Mouse (Mus musculus) hindbrain, embryonic 16.5 days (tissue): Measurements from ENCODE around the gene Cacna2d2. TPM values are rescaled to one million over a fixed set of nuclear protein-coding genes. Genes with fewer than 3 reads are reported as not detected.

Source experiments
- ATAC-seq: fragments of 200-750 bp; cut with Nextera tagmentation; 2 replicates; pipeline ENCODE4 v1.8.0; 2017; ENCODE audit warnings: moderate TSS enrichment, moderate library complexity
- H3K27ac ChIP-seq: fragments of 300-500 bp; sonication (generic); 2 replicates; pipeline ENCODE4 v1.5.1; 2014; ENCODE audit warnings: low read depth, mild to moderate bottlenecking, control low read depth, low read length, moderate library complexity
- H3K27me3 ChIP-seq: fragments of 300-500 bp; sonication (generic); replicated peaks from 2 replicates; pipeline ENCODE4 v1.6.1; 2014; ENCODE audit warnings: low read length; ENCODE audit not compliant: control insufficient read depth, insufficient read depth
- H3K36me3 ChIP-seq: fragments of 300-500 bp; sonication (generic); 2 replicates; pipeline ENCODE4 v1.6.1; 2014; ENCODE audit warnings: mild to moderate bottlenecking, low read length, moderate library complexity, mixed read lengths; ENCODE audit not compliant: control insufficient read depth, insufficient read depth
- H3K4me1 ChIP-seq: fragments of 300-500 bp; sonication (generic); 2 replicates; pipeline ENCODE4 v1.6.1; 2014; ENCODE audit warnings: low read depth, low read length; ENCODE audit not compliant: control insufficient read depth, insufficient read depth
- H3K4me2 ChIP-seq: fragments of 300-500 bp; sonication (generic); 2 replicates; pipeline ENCODE4 v1.6.1; 2014; ENCODE audit warnings: mild to moderate bottlenecking, low read length, control low read depth, moderate library complexity
- H3K4me3 ChIP-seq: fragments of 300-500 bp; sonication (generic); 2 replicates; pipeline ENCODE4 v1.5.1; 2014; ENCODE audit warnings: mild to moderate bottlenecking, low read length, control low read depth, moderate library complexity
- H3K9ac ChIP-seq: fragments of 300-500 bp; sonication (generic); 2 replicates; pipeline ENCODE4 v1.6.1; 2014; ENCODE audit warnings: low read depth, mild to moderate bottlenecking, control low read depth, low read length, moderate library complexity
- H3K9me3 ChIP-seq: fragments of 300-500 bp; sonication (generic); 2 replicates; pipeline ENCODE4 v1.6.1; 2014; ENCODE audit warnings: mild to moderate bottlenecking, low read length, moderate library complexity; ENCODE audit not compliant: control insufficient read depth
- WGBS: fragments of 180-500 bp; shearing (Covaris S2); extraction: QIAGEN DNeasy Blood & Tissue Kit; methylation state at CpG from one replicate; pipeline ENCODE4 v1.1.7; 2014; 5-methylcytosine and 5-hydroxymethylcytosine counted together
- polyA plus RNA-seq: library from polyadenylated mRNA; unstranded; fragments of >200 nt; fragmentation: Nextera tagmentation; extraction: Ambion mirVana; gene quantifications from 2 replicates; pipeline ENCODE4 v1.2.1, GENCODE M21; 2015

The Cacna2d2 gene
- polyA plus RNA-seq, 1 experiment from 2014 or later: 8.1 TPM

- peak; percentile 90 for ATAC-seq
- WGBS: under 1% methylated on average over 46 of the region's 46 CpGs
- Histone ChIP-seq H3K4me1 (peaks cover 33% of the 10 kb centered on the region), H3K27me3 (no peaks in the 10 kb centered on the region), H3K4me2 (peak within 1 kb of the TSS; percentile 94), H3K4me3 (peak within 1 kb of the TSS; percentile 71), H3K9me3 (no peaks in the 10 kb centered on the region), H3K27ac (peak within 1 kb of the TSS; percentile 82), H3K36me3 (peaks cover 28% of the 10 kb centered on the region), H3K9ac (peak within 1 kb of the TSS; percentile 69)
These were observed 142.3 kb downstream of the Cacna2d2 start, which contains the start of the genes Cyb561d2 and Nprl2 for GRCm38 (mm10) chr9:107541474-107542351. Cyb561d2 (minus strand) TSS chr9:107542193. Nprl2 (plus strand) TSS chr9:107542226.

- Histone ChIP-seq H3K36me3 (peaks cover 28% of the 10 kb centered on the region), H3K4me2 (peak overlapping the region; percentile 94), H3K27ac (no peak overlapping the region; the same call in 1 of the 2 replicates), H3K4me1 (peaks cover 33% of the 10 kb centered on the region), H3K9me3 (no peaks in the 10 kb centered on the region), H3K27me3 (no peaks in the 10 kb centered on the region), H3K4me3 (peak overlapping the region; percentile 71), H3K9ac (peak overlapping the region; percentile 69)
- ATAC-seq: peak; percentile 15
- under 1% methylated on average over 11 of the region's 11 CpGs for WGBS
These were observed 142.9 kb downstream of the Cacna2d2 start for GRCm38 (mm10) chr9:107542352-107542686.

GRCm38 (mm10) chr9:107542721-107543120, 143.3 kb downstream of the Cacna2d2 start:
- Histone ChIP-seq H3K4me2 (peak overlapping the region; percentile 94), H3K9me3 (no peaks in the 10 kb centered on the region), H3K27ac (no peak overlapping the region), H3K4me3 (peak overlapping the region; percentile 71), H3K27me3 (no peaks in the 10 kb centered on the region), H3K4me1 (peaks cover 31% of the 10 kb centered on the region), H3K9ac (peak overlapping the region; percentile 69; the same call in 1 of the 2 replicates), H3K36me3 (peaks cover 28% of the 10 kb centered on the region)
- ATAC-seq: no peak
- WGBS: 47% methylated on average over 8 of the region's 8 CpGs

- Histone ChIP-seq H3K27me3 (no peaks in the 10 kb centered on the region), H3K9ac (no peak overlapping the region), H3K4me1 (peaks cover 31% of the 10 kb centered on the region), H3K9me3 (no peaks in the 10 kb centered on the region), H3K27ac (no peak overlapping the region), H3K4me2 (no peak overlapping the region), H3K4me3 (no peak overlapping the region), H3K36me3 (peaks cover 28% of the 10 kb centered on the region)
- 88% methylated on average over 11 of the region's 11 CpGs for WGBS
- ATAC-seq: no peak
These were observed 143.9 kb downstream of the Cacna2d2 start for GRCm38 (mm10) chr9:107543299-107543698.

- no peaks in the 10 kb centered on the region for H3K9me3 ChIP-seq
- H3K36me3 ChIP-seq: peaks cover 20% of the 10 kb centered on the region
- H3K27ac ChIP-seq: no peak overlapping the region
- ATAC-seq: no peak
- H3K9ac ChIP-seq: no peak overlapping the region
- 0 out of 2 replicates have a peak, but pooled peaks cover 3% of the 10 kb centered on the region for H3K27me3 ChIP-seq
- peaks cover 31% of the 10 kb centered on the region for H3K4me1 ChIP-seq
- WGBS: 94% methylated on average over 17 of the region's 17 CpGs
- H3K4me3 ChIP-seq: no peak overlapping the region
- H3K4me2 ChIP-seq: no peak overlapping the region
These were observed 144.8 kb downstream of the Cacna2d2 start for GRCm38 (mm10) chr9:107544196-107544700.

- peaks cover 31% of the 10 kb centered on the region for H3K4me1 ChIP-seq
- ATAC-seq: no peak
- peaks cover 15% of the 10 kb centered on the region for H3K36me3 ChIP-seq
- no peak overlapping the region for H3K4me2 ChIP-seq
- H3K27ac ChIP-seq: no peak overlapping the region
- H3K4me3 ChIP-seq: no peak overlapping the region
- 0 out of 2 replicates have a peak, but pooled peaks cover 5% of the 10 kb centered on the region for H3K27me3 ChIP-seq
- 95% methylated on average over 12 of the region's 12 CpGs for WGBS
- H3K9me3 ChIP-seq: no peaks in the 10 kb centered on the region
- H3K9ac ChIP-seq: no peak overlapping the region
These were observed 145.3 kb downstream of the Cacna2d2 start for GRCm38 (mm10) chr9:107544729-107545128.

- Histone ChIP-seq H3K36me3 (peaks cover 12% of the 10 kb centered on the region), H3K27me3 (0 out of 2 replicates have a peak, but pooled peaks cover 6% of the 10 kb centered on the region), H3K9me3 (no peaks in the 10 kb centered on the region), H3K27ac (no peak overlapping the region), H3K4me2 (no peak overlapping the region), H3K4me3 (no peak overlapping the region), H3K4me1 (peaks cover 31% of the 10 kb centered on the region), H3K9ac (0 out of 2 replicates have a peak overlapping the region, but pooled peaks have one; percentile 3)
- WGBS: 90% methylated on average over 10 of the region's 10 CpGs
- ATAC-seq: no peak
These were observed 145.8 kb downstream of the Cacna2d2 start for GRCm38 (mm10) chr9:107545199-107545598.

- Histone ChIP-seq H3K9ac (no peak overlapping the region), H3K27ac (no peak overlapping the region), H3K36me3 (peaks cover 12% of the 10 kb centered on the region), H3K4me1 (peaks cover 31% of the 10 kb centered on the region), H3K27me3 (peaks cover 8% of the 10 kb centered on the region; the same call in 1 of the 2 replicates), H3K9me3 (no peaks in the 10 kb centered on the region), H3K4me3 (no peak overlapping the region), H3K4me2 (no peak overlapping the region)
- no peak for ATAC-seq
- 7% methylated on average over 3 of the region's 3 CpGs for WGBS
These were observed 146.2 kb downstream of the Cacna2d2 start for GRCm38 (mm10) chr9:107545602-107546001.

GRCm38 (mm10) chr9:107547026-107547425, 147.6 kb downstream of the Cacna2d2 start, which contains the start of gene Zmynd10:
Zmynd10 (plus strand) TSS chr9:107547298.
- Histone ChIP-seq H3K9ac (peak within 1 kb of the TSS; percentile 48), H3K4me1 (peaks cover 35% of the 10 kb centered on the region), H3K9me3 (no peaks in the 10 kb centered on the region), H3K36me3 (peaks cover 12% of the 10 kb centered on the region), H3K27ac (peak within 1 kb of the TSS; percentile 17; the same call in 1 of the 2 replicates), H3K27me3 (peaks cover 19% of the 10 kb centered on the region), H3K4me2 (peak within 1 kb of the TSS; percentile 55), H3K4me3 (peak within 1 kb of the TSS; percentile 17)
- WGBS: 3% methylated on average over 20 of the region's 20 CpGs
- ATAC-seq: peak; percentile 63
